Mouse (Mus musculus) skeletal muscle tissue, postnatal 0 days (tissue): Measurements from ENCODE around the gene Tipin. TPM values are rescaled to one million over a fixed set of nuclear protein-coding genes. Genes with fewer than 3 reads are reported as not detected.

Experiments used
- polyA plus RNA-seq: library from polyadenylated mRNA; unstranded; fragments of >200 nt; fragmentation: Nextera tagmentation; extraction: Ambion mirVana; gene quantifications from 2 replicates; pipeline ENCODE4 v1.2.1, GENCODE M21; 2015

Tipin gene
- polyA plus RNA-seq, result 54.9 and 71.4 TPM in 2 replicates

DNA sequence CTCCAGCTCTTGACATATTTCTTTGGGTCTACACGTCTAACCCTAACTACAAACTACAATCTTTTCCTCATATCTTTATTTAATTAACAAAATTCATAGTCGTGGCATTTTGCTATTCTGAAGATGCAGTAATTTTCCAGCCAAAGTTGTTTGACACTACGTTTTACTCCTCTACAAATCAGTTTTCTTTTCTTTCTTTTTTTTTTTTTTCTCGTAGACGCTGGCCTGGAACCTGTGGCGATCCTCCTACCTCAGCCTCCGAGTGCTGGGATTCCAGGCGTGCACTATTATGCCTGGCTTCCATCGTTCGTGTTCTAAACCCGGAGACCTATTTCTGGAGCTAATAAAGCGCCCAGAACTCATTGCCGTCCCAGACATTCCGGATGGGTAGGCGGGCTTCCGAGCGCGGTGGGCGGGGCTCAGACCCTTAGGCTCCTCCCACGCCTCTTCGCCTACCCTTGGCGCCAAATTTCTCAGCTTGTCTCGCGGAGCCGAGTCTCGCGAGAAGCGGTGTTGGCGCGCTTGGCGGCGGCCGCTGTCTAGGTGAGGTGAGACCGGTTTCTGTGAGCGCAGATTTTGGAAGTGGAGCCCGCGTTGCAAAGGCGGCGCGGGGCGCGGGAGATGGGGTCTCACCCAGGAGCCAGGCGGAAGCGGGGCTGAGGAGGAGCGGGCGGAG is at the start of gene Tipin:
Gene Tipin (plus strand): TSS at position 477 of the 676 bp plus-strand sequence.

DNA sequence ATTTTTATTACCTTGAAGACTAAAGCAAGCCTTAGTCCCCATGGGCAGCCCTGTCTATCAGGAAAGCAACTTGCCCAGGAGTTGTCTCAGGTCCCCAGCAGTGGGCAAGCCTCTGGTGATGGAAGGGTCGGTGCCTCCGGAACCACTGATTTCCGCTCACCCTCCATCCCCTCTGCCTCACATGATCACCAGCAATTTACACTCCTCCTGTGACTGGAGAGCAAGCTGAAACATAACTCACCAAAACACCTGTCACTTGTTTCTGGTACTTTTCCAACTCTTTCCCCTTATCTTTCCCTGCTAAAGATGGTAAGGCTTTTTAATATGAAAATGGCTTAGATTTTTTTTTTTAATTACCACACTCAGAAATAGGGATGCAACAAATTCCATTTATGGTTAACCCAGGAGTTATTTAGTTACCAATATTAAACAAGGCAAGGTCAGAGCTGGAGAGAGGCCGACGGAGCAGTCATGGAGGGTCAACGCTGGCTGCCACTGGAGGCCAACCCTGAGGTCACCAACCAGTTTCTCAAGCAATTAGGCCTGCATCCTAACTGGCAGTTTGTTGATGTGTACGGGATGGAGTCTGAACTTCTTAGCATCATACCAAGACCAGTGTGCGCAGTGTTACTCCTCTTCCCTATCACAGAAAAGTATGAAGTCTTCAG is 46.5 kb upstream of the Tipin start, which contains the start of gene Uchl4:
Gene Uchl4 (plus strand): TSS at position 434 of the 668 bp plus-strand sequence.

DNA sequence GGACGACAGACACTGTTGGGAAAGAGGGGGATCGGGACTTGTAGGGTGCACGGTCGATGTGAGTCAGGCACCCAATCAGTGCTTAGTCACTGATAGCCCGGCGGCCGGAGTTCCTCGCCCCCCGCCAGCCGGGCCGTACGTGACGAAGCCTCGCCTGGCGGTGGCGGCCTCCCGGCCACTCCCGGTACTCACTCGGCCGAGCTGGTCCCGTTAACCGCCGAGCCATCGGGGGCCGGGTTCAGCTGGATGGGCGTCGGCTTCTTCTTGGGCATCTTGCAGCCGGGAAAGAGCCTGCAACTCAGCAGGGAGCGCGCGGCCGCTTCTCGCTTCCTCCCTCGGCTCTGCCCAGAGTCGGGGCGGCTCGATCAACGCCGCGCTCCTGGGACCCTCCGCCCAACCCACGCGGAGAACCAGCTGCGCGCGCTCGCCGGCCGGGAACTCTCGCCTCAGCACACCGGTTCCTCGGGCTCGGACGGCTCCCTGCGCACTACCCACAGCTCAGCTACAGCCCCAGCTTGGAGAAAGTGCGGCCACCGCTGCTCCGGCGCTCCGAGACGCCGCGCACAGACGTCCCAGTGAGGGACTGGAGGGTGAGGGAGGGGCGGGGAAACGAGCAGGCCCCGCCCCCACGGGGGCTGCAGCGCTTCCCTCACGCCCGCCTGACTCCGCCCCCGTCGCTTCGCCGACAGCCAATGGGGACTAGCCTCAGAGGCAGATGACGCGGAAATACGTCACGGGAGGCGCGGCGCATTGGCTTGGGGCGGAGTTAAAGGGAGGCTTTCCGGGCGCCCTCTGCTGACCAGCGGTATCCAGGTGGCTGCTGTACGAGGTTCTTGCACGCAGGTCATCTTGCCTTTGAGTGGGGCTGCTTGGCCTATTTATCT is 28.1 kb upstream of the Tipin start, which contains the start of gene Map2k1:
Gene Map2k1 (minus strand): TSS at position 611 of the 884 bp plus-strand sequence.

DNA sequence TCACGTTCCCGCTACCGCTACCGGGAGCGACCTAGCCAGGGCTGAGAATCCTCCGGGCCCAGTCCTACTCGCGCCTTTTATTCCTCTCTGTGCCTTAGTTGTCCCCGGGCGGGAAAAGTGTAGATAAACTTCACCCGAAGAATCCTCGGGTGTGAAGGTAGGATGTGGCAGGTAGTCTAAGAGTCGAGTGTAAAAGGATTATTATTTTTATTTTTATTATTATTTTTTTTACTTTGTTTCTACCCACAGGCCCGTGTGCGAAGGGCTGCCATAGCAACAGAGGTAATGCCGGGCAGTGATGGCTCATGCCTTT is 59.8 kb downstream of the Tipin start, which contains the start of gene Dis3l:
Gene Dis3l (minus strand): TSS at position 35 of the 313 bp plus-strand sequence.

Other genes starting within 250 kb of the Tipin start
- gene Lctl, start 164.4 kb upstream of the Tipin start, polyA plus RNA-seq, result 0.41 and 1.3 TPM in 2 replicates
- 3.6 and 4.2 TPM in 2 replicates for gene Zwilch, start 108.5 kb upstream of the Tipin start, polyA plus RNA-seq
- gene Rpl4, start 108.2 kb upstream of the Tipin start, polyA plus RNA-seq, result 719 and 767 TPM in 2 replicates
- 24.9 and 26.7 TPM in 2 replicates for gene Snapc5, start 102.3 kb upstream of the Tipin start, polyA plus RNA-seq
- 1.3 and 1.5 TPM in 2 replicates for gene Uchl4, start 46.4 kb upstream of the Tipin start, polyA plus RNA-seq
- 113 and 121 TPM in 2 replicates for gene Map2k1, start 27.9 kb upstream of the Tipin start, polyA plus RNA-seq
- gene Dis3l, start 59.7 kb downstream of the Tipin start, polyA plus RNA-seq, result 10.3 and 11.4 TPM in 2 replicates
- gene Megf11, start 104.0 kb downstream of the Tipin start, polyA plus RNA-seq, result 0.66 and 0.69 TPM in 2 replicates